Mouse (Mus musculus): Measurements from ENCODE around the gene Bcl11a.

DNA sequence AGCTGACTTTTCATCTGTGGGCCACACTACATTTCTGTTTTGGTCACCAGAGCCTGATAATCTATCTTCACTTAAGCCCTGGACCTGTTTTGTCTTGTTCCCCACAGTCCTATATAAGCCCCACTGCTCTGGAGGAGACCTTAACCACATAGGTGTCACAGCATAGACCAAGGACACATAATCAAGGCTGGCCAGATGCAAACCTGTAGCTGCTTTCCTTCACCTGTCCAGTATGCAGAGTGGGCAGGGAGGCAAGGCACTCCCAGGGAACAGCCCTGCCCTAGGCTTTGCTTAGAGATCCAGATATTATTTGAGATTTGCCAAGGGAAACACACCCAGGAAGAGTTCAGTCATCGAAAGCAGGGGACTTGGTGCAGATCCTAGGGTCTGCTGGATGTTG is 125.6 kb downstream of the Bcl11a start:
- TF ChIP-seq EP300 (IDR thresholded peaks at IDR 0.05), result no peak
- no peak for TF ChIP-seq CTCF (IDR thresholded peaks at IDR 0.05)
